Mouse (Mus musculus) heart, postnatal 0 days (tissue): ENCODE measurements at regions not wholly inside any gene's neighbourhood (a gene's known extent, or its start where the extent isn't known, plus 50 kb on each side); places are given as distances from the start of the nearest gene placed in this dataset.

Experiments used
- CTCF ChIP-seq: IDR thresholded peaks from 2 replicates; pipeline ENCODE4 v1.5.1; 2016; ENCODE audit warnings: antibody characterized with exemption, control low read depth, low read depth
- EP300 ChIP-seq: IDR thresholded peaks from 2 replicates; pipeline ENCODE4 v1.6.1; 2016; ENCODE audit warnings: antibody characterized with exemption, low read depth

- TF ChIP-seq CTCF (no peak), EP300 (no peak)
Measured at GRCm38 (mm10) chr13:81856072-81856471, 73.2 kb downstream of the Cetn3 start.
